Mouse (Mus musculus) bone marrow, adult 2 months (tissue): ENCODE data around the gene Kcnj16. TPM values are rescaled to one million over a fixed set of nuclear protein-coding genes. Genes with fewer than 3 reads are reported as not detected.

Experiments used
- H3K27ac ChIP-seq: fragments of 200-500 bp; 2 replicates; pipeline ENCODE4 v1.5.1; 2012; ENCODE audit warnings: low read depth, mild to moderate bottlenecking, control low read depth, inconsistent platforms, low read length; ENCODE audit not compliant: control insufficient read depth, poor library complexity, insufficient read depth
- H3K4me1 ChIP-seq: fragments of 200-500 bp; 2 replicates; pipeline ENCODE4 v1.6.1; 2011; ENCODE audit warnings: low read length; ENCODE audit not compliant: control insufficient read depth, insufficient read depth
- H3K4me3 ChIP-seq: fragments of 200-500 bp; replicated peaks from 2 replicates; pipeline ENCODE3; 2011; ENCODE audit warnings: mild to moderate bottlenecking, low read depth, low read length, control low read depth; ENCODE audit not compliant: control insufficient read depth
- CTCF ChIP-seq: fragments of 200-500 bp; IDR thresholded peaks from 2 replicates; pipeline ENCODE4 v1.5.1; 2011; ENCODE audit warnings: low read length, control low read depth; ENCODE audit not compliant: control insufficient read depth, insufficient read depth
- POLR2A ChIP-seq: fragments of 200-500 bp; IDR thresholded peaks from 2 replicates; pipeline ENCODE4 v1.6.1; 2011; ENCODE audit warnings: low read depth, mild to moderate bottlenecking, control low read depth, low read length, borderline replicate concordance; ENCODE audit not compliant: control insufficient read depth
- whole genome bisulfite sequencing: fragments of 180-500 bp; shearing (Covaris S2); methylation state at CpG from one replicate; pipeline ENCODE4 v1.1.7; 2018; 5-methylcytosine and 5-hydroxymethylcytosine counted together
- polyA plus RNA-seq: library from polyadenylated mRNA; stranded (reverse); fragments of >200 nt; gene quantifications from 2 replicates; pipeline ENCODE4 v1.2.4, GENCODE M21; 2011; ENCODE audit warnings: low replicate concordance; ENCODE audit not compliant: missing spikeins, insufficient read depth, insufficient read length

Kcnj16 gene
- 1.2 TPM in 1 of 2 replicates, not detected in the other for polyA plus RNA-seq

DNA sequence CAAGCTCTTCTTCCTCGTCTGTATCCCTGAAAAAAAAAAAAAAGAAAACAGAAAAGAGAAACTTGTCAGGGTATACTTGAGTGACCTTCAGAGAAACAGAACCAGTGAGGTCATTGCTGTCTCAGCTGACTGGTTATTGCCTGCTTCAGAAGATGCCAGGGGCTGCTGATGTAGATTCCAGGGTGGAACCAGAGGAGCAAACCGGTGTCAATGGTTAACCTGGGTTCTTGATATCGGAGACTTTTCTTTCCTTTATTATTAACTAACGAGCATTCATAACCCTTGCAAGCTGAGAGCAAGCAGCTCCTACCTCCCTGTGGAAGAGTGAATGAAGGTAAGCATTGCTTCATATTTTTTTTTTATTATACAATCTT lies at the start of gene Kcnj16:
TSS of gene Kcnj16 (plus strand) at position 272 of the 374 bp plus-strand sequence.
- Histone ChIP-seq H3K4me1 (no peaks in the 10 kb centered on the region), H3K4me3 (no peak within 1 kb of the TSS), H3K27ac (no peak within 1 kb of the TSS)
- no peak for TF ChIP-seq CTCF
- TF ChIP-seq POLR2A: no peak
- WGBS: 84% methylated on average over 4 of the region's 4 CpGs

DNA sequence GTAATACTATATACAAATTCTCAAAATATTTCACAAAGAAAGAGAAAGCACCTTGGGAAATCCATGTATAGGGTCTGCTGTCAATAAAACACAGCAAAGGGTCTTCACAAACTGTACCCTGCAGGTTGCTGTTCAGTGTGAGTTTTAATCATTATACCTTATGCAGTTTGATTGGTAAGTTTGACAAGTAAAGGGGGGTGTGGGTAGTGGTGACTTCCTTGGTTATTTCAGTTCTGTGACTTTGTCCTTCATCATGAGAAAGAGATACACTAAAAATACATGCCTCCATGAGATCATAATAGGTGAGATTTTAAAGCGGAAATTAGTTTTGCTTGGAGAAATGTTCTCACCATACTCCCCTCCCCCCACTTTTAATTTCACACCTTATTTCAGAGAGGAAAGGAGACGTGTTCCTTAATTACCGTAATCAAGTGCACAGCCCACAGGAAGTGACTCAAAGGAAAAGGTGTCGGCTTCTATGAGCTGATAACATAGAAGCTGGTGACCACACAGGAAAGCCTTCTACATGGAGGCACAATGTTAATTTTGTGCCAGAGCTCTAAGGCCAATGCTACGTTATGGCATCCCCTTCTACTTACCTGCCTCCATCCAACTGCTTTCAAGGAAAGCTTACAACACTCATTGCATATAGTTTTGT lies 48.9 kb upstream of the Kcnj16 start:
- H3K4me3 ChIP-seq: no peak overlapping the region
- no peak overlapping the region for H3K27ac ChIP-seq
- 5% methylated on average over 5 of the region's 5 CpGs for WGBS
- TF ChIP-seq CTCF: no peak
- no peak for TF ChIP-seq POLR2A
- no peaks in the 10 kb centered on the region; the same call in 1 of the 2 replicates for H3K4me1 ChIP-seq

DNA sequence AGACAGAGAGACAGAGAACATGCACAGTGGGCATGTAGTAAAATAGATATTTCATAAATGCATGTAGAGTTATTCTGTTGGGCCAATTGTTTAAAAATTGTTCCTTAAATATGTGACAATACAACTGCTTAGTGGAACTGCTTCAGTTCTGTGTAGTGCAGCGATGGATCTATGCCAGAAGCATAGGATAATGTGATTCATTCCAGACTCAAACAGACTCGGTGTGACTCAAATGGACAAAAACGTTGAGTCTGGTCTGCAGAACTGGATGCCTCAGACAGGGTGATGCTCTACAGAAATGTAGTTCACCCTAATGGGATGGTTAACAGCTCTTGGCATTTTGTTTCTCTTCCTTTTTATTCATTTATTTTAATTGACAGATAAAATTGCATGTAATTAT lies 32.1 kb upstream of the Kcnj16 start:
- H3K4me1 ChIP-seq: no peaks in the 10 kb centered on the region
- H3K4me3 ChIP-seq: no peak overlapping the region
- no peak overlapping the region for H3K27ac ChIP-seq
- 73% methylated on average over 3 of the region's 3 CpGs for WGBS
- TF ChIP-seq CTCF (no peak), POLR2A (no peak)

DNA sequence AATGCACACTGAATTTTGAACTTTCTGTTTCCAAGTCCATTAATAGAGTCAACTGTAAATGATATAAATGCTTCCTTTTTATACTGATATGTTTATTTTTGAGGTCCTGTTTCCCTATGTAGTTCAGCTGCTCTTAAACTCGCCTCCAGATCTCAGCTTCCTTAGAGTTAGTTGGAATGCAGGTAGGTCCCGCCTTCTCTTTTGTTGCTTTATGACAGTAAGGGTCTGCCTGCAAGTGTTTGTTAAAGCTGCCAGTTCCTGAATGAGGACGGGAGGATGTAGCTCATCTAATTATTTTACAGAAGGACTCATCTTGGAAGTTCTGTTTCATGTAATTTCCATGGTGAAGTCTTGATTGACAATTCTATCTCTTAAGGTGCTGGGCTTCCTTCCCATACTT lies 25.6 kb upstream of the Kcnj16 start:
- no peak overlapping the region for H3K4me3 ChIP-seq
- TF ChIP-seq CTCF: no peak
- TF ChIP-seq POLR2A: no peak
- no peaks in the 10 kb centered on the region for H3K4me1 ChIP-seq
- no peak overlapping the region for H3K27ac ChIP-seq
- WGBS: 31% methylated on average over 3 of the region's 3 CpGs

DNA sequence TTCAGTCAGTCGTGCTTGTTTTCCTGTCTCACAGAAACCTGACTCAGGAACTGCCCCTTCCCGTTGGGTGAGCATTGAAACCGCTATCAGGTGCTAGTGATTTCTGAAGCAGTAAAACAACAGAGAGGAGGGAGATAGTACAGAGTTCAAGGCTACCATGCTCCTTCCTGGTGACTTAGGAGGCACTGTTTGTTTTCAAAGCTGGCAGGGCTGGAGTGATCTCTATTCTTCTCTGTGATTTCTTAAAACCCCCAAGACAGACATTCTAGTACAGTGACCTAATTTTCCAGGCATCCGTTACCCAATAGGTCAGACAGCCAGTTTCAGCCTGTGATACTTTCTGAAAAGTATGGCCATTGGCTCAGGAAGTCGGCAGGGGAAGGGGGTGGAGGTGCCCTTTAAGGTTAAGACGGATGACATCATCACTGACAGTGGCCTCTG lies 25.1 kb upstream of the Kcnj16 start:
- 28% methylated on average over 6 of the region's 6 CpGs for WGBS
- Histone ChIP-seq H3K27ac (no peak overlapping the region), H3K4me1 (no peaks in the 10 kb centered on the region), H3K4me3 (no peak overlapping the region)
- TF ChIP-seq CTCF (no peak), POLR2A (no peak)

DNA sequence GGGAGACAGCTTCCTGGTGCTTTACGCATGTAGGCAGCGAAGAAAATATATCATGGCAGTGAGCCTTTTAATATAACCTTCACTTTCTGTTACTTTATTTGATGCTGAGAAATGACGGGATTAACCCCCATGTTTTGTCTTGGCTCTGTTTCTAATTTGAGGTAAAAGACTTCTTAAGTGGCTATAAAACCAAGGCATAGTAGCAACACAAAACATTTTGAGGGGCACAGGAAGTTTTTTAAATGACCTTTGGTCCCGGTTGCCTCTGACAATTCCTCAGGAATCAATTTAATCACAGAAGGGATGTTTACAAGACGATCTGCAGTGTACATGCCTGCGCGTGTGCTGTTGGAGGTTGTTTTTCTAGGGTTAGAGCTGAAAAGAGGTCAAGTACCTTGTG lies 11.2 kb upstream of the Kcnj16 start:
- no peaks in the 10 kb centered on the region for H3K4me1 ChIP-seq

DNA sequence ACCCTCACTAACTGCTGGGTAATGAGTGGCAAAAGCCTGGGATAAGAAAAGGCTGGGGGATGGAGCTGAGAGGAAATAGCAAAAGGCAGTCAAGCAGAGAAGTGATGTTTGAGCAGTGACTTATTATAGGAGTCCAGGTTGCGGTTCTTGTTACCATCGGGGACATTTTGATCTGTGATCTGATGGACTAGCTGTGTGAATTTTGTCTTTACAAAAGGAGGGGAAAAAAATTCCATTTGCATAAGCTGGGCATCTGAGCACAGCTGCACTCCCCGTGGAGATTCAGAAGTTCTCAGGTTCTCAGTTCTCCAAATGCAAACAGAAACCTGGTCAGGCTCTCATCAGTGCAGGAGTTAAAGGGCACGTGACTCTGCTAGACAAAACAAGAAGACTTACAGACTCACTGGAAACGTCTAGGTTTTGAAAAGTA lies 6.2 kb upstream of the Kcnj16 start:
- Histone ChIP-seq H3K27ac (no peak overlapping the region), H3K4me3 (no peak overlapping the region), H3K4me1 (no peaks in the 10 kb centered on the region; the same call in 1 of the 2 replicates)
- WGBS: 25% methylated on average over 5 of the region's 5 CpGs
- TF ChIP-seq CTCF (no peak), POLR2A (no peak)

More for the DNA sequence above, 11.2 kb upstream of the Kcnj16 start:
- 84% methylated on average over 7 of the region's 7 CpGs for WGBS
- no peak overlapping the region for H3K27ac ChIP-seq
- no peak overlapping the region for H3K4me3 ChIP-seq
- TF ChIP-seq CTCF: no peak
- no peak for TF ChIP-seq POLR2A

DNA sequence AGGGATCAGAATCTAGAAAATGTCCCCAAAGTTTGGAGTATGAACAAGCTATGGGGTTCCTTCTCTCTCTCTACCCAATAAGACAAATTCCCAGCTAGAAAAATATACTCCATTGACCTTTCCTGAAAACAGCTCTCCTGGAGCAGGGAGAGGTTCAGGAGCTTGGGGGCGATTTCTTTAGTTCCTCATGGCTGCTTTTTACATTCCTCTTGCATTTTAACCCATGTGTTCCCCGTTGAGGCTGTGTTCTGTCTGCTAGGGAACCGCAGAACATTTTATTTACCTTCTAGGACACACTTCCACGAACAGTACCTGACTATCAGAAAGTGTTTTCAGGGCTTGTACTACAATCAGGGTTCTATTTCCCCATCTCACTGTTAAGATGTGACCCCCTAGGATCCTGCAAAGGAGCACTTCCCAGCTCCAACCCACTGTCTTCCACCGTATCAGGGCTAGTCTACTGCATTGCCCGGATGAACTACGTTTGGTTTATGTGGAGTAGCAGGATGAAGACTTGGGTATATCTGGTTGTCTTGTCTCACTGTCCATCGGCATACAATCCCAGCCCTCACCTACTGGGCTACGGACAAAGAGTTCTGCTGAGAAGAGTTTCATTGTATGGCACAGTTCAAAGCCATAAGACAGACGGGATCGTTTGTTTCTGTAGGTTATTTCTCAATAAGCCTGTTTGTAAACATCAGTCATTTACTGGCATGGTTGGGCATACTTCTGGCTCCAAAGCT lies 643 bp upstream of the Kcnj16 start:
- Histone ChIP-seq H3K4me1 (no peaks in the 10 kb centered on the region; the same call in 1 of the 2 replicates), H3K4me3 (no peak overlapping the region), H3K27ac (no peak overlapping the region)
- WGBS: 86% methylated on average over 11 of the region's 11 CpGs
- no peak for TF ChIP-seq CTCF
- no peak for TF ChIP-seq POLR2A

DNA sequence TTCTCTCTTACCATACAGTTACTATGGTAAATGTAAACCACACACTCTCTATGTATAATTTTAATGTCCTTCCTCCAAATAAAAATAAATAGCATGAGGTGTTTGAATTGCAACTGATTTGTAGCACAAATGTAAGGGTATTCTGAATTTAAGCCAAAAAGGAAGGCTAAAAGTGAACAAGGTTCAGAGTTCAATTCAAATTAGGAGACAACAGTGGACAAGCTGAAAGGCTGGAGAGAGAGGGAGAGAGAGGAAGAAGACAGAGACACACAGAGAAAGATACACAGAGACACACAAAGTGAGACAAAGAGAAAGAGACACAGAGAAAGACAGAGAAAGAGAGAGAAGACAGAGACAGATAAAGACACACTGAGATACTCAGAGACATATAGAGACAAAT lies 1.1 kb downstream of the Kcnj16 start:
- no peak for TF ChIP-seq CTCF
- H3K4me1 ChIP-seq: no peaks in the 10 kb centered on the region
- H3K4me3 ChIP-seq: no peak overlapping the region
- no peak overlapping the region for H3K27ac ChIP-seq
